Mouse (Mus musculus) brain, embryonic 14.5 days (tissue): ENCODE measurements at regions not wholly inside any gene's neighbourhood (a gene's known extent, or its start where the extent isn't known, plus 50 kb on each side); places are given as distances from the start of the nearest gene placed in this dataset.

Experiments used
- CTCF ChIP-seq: fragments of 200-500 bp; IDR thresholded peaks from 2 replicates; pipeline ENCODE4 v1.5.1; 2012; ENCODE audit warnings: inconsistent platforms, mild to moderate bottlenecking, moderate library complexity, borderline replicate concordance; ENCODE audit not compliant: insufficient read depth, insufficient read length; ENCODE audit errors: extremely low read depth
- POLR2A ChIP-seq: fragments of 200-500 bp; IDR thresholded peaks from 2 replicates; pipeline ENCODE4 v1.6.1; 2012; ENCODE audit warnings: mild to moderate bottlenecking, inconsistent platforms, borderline replicate concordance; ENCODE audit not compliant: poor library complexity, insufficient read depth, insufficient read length, severe bottlenecking; ENCODE audit errors: extremely low read depth

DNA sequence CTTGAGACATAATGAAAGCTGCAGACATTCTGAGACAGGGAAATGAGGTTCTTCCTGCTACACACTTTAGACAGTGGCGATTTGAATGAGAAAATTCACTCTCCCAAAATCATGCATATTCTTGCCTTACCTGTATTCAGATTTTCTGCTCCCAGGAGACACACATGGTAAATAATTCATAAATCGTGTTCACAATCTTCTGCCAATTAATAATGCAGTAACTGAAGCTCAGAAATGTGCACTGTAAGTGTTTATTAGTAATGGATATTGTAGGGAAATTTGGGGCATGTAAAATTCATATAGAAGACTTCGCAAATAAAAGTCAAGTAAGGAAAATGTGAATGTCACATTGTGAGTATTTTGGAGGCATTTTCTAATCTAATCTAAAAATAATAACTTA is 830.2 kb downstream of the Rab28 start:
- TF ChIP-seq POLR2A, result no peak
- TF ChIP-seq CTCF, result no peak
